Mouse (Mus musculus) heart, embryonic 14.5 days (tissue): ENCODE measurements at regions not wholly inside any gene's neighbourhood (a gene's known extent, or its start where the extent isn't known, plus 50 kb on each side); places are given as distances from the start of the nearest gene placed in this dataset.

Experiments used
- ATAC-seq: fragments of 200-750 bp; cut with Nextera tagmentation; 2 replicates; pipeline ENCODE4 v1.8.0; 2017; ENCODE audit warnings: low read depth, moderate TSS enrichment; ENCODE audit not compliant: insufficient number of reproducible peaks, insufficient read depth, low FRiP score
- H3K27ac ChIP-seq, 2 experiments: fragments of 200-500 bp in 1 of 2; fragments of 300-500 bp in 1 of 2; sonication (generic) in 1 of 2; replicated peaks in 1 of 2; 2 replicates each; pipeline ENCODE4 v1.5.1; 2012 to 2014; ENCODE audit warnings: low read depth in 2 of 2, low read length in 2 of 2, control low read depth in 1 of 2, mild to moderate bottlenecking in 1 of 2, mixed read lengths in 1 of 2; ENCODE audit not compliant: control insufficient read depth in 1 of 2, insufficient read depth in 1 of 2
- H3K27me3 ChIP-seq: fragments of 300-500 bp; sonication (generic); 2 replicates; pipeline ENCODE4 v1.6.1; 2014; ENCODE audit warnings: mild to moderate bottlenecking, low read length, control low read depth; ENCODE audit not compliant: control insufficient read depth, insufficient read depth
- H3K36me3 ChIP-seq: fragments of 300-500 bp; sonication (generic); 2 replicates; pipeline ENCODE4 v1.6.1; 2014; ENCODE audit warnings: mild to moderate bottlenecking, control low read depth, low read length, mixed read lengths; ENCODE audit not compliant: control insufficient read depth, insufficient read depth
- H3K4me1 ChIP-seq, 2 experiments: fragments of 200-500 bp in 1 of 2; fragments of 300-500 bp in 1 of 2; sonication (generic) in 1 of 2; 2 replicates each; pipeline ENCODE4 v1.6.1; 2012 to 2014; ENCODE audit warnings: low read length in 2 of 2, control low read depth in 1 of 2, mixed read lengths in 1 of 2; ENCODE audit not compliant: control insufficient read depth in 2 of 2, insufficient read depth in 2 of 2
- H3K4me2 ChIP-seq: fragments of 300-500 bp; sonication (generic); 2 replicates; pipeline ENCODE4 v1.6.1; 2014; ENCODE audit warnings: mild to moderate bottlenecking, low read length
- H3K4me3 ChIP-seq, 2 experiments: fragments of 200-500 bp in 1 of 2; fragments of 300-500 bp in 1 of 2; sonication (generic) in 1 of 2; 2 replicates each; pipeline ENCODE4 v1.5.1; 2012 to 2014; ENCODE audit warnings: low read length in 2 of 2, mild to moderate bottlenecking in 2 of 2, control low read depth in 1 of 2, low read depth in 1 of 2, moderate library complexity in 1 of 2; ENCODE audit not compliant: control insufficient read depth in 1 of 2, insufficient read depth in 1 of 2
- H3K9ac ChIP-seq: fragments of 300-500 bp; sonication (generic); 2 replicates; pipeline ENCODE4 v1.6.1; 2014; ENCODE audit warnings: mild to moderate bottlenecking, low read length
- H3K9me3 ChIP-seq: fragments of 300-500 bp; sonication (generic); 2 replicates; pipeline ENCODE4 v1.6.1; 2016; ENCODE audit warnings: low read length, control low read depth; ENCODE audit not compliant: control insufficient read depth
- WGBS: fragments of 180-500 bp; shearing (Covaris S2); extraction: QIAGEN DNeasy Blood & Tissue Kit; methylation state at CpG from one replicate; pipeline ENCODE4 v1.1.7; 2014; 5-methylcytosine and 5-hydroxymethylcytosine counted together

DNA sequence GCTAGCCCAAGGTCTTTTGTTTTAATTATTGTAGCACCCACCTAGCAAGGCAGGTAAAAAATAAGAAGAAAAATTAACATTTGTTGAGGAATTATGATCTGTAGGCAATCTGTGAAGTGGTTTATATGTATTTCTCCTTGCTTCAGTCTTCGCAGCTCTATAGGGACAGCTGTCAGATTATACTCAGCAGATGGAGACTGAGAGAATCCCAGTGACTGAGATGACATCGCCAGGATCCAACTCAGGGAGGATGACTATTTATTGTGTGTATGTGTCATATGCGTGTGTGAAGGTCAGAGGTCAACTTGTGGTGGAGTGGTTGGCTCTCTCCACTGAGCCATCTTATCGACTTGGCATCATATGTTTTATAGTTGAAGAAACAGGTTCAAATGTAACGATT is 362.0 kb upstream of the Chd6 start:
- Histone ChIP-seq H3K4me2 (no peak overlapping the region), H3K9ac (no peak overlapping the region), H3K27ac (no peak overlapping the region), H3K36me3 (no peaks in the 10 kb centered on the region), H3K4me1 (no peaks in the 10 kb centered on the region), H3K27me3 (no peaks in the 10 kb centered on the region), H3K9me3 (no peaks in the 10 kb centered on the region), H3K4me3 (no peak overlapping the region)
- no peak for ATAC-seq
- WGBS, result 77% methylated on average over 5 of the region's 5 CpGs

DNA sequence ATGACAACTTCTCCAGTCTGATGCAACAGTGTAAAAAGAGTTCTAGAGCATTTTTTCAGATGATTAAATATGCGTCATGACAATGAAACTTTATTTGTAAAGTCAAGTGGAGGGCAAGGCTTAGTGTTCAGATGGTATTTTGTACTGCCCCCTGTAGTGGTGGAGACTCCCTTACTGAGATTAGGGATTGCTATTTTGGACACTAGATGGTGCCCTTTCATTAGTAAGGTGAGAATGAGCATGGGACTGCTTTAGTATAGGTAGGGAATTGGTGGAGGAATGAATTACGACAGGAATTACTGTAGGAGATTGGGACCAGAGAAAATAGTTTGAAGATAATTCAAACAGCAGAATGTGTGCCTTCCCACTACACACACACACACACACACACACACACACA is 361.1 kb upstream of the Chd6 start:
- no peak overlapping the region for H3K4me2 ChIP-seq
- WGBS, result 26% methylated on average over 2 of the region's 2 CpGs
- H3K36me3 ChIP-seq, result no peaks in the 10 kb centered on the region
- ATAC-seq, result no peak
- H3K9ac ChIP-seq, result no peak overlapping the region
- H3K4me1 ChIP-seq, result no peaks in the 10 kb centered on the region
- no peaks in the 10 kb centered on the region for H3K27me3 ChIP-seq
- H3K4me3 ChIP-seq, result no peak overlapping the region
- no peaks in the 10 kb centered on the region for H3K9me3 ChIP-seq
- H3K27ac ChIP-seq, result no peak overlapping the region

GRCm38 (mm10) chr2:161467035-161467434 is 358.2 kb upstream of the Chd6 start:
- Histone ChIP-seq H3K27ac (no peak overlapping the region), H3K9me3 (no peaks in the 10 kb centered on the region; the same call in 1 of the 2 replicates), H3K4me2 (no peak overlapping the region), H3K36me3 (no peaks in the 10 kb centered on the region), H3K27me3 (no peaks in the 10 kb centered on the region), H3K4me1 (no peaks in the 10 kb centered on the region), H3K4me3 (no peak overlapping the region), H3K9ac (no peak overlapping the region)
- ATAC-seq, result no peak
- WGBS, result 61% methylated on average over 1 of the region's 1 CpGs

- Histone ChIP-seq H3K4me1 (no peaks in the 10 kb centered on the region), H3K4me2 (no peak overlapping the region), H3K27ac (no peak overlapping the region), H3K27me3 (no peaks in the 10 kb centered on the region), H3K9ac (no peak overlapping the region), H3K4me3 (no peak overlapping the region), H3K9me3 (no peaks in the 10 kb centered on the region; the same call in 1 of the 2 replicates), H3K36me3 (no peaks in the 10 kb centered on the region)
- WGBS, result 73% methylated on average over 4 of the region's 4 CpGs
- no peak for ATAC-seq
Observed at GRCm38 (mm10) chr2:161460600-161460999, 351.7 kb upstream of the Chd6 start.

GRCm38 (mm10) chr2:161454466-161454865 is 345.6 kb upstream of the Chd6 start:
- WGBS, result 68% methylated on average over 6 of the region's 6 CpGs
- H3K9me3 ChIP-seq, result no peaks in the 10 kb centered on the region
- H3K36me3 ChIP-seq, result no peaks in the 10 kb centered on the region
- no peaks in the 10 kb centered on the region for H3K4me1 ChIP-seq
- H3K9ac ChIP-seq, result no peak overlapping the region
- H3K4me3 ChIP-seq, result no peak overlapping the region
- no peak for ATAC-seq
- no peak overlapping the region for H3K4me2 ChIP-seq
- H3K27me3 ChIP-seq, result no peaks in the 10 kb centered on the region
- no peak overlapping the region for H3K27ac ChIP-seq

DNA sequence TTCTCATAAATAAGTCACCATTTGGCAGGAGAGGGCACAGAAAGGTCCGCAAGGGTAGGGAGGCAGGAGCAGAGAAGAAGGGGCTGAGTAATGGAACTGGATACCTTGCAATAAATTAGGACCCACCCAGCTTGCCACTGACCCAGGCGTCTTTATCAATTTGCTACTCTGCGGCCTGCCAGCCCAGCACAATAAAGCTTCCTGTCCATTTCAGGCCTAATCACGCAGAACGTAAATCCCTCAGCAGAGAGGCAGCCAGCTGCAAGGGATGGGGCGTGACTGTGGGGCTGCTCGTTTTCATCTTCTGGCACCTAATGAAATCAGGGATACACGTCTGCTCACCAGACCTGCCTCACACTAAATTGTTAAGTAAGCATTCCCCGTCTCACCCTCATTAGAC is 324.9 kb upstream of the Chd6 start:
- H3K36me3 ChIP-seq, result no peaks in the 10 kb centered on the region
- no peaks in the 10 kb centered on the region; the same call in 1 of the 2 replicates for H3K9me3 ChIP-seq
- H3K4me2 ChIP-seq, result no peak overlapping the region
- no peak overlapping the region for H3K27ac ChIP-seq
- no peaks in the 10 kb centered on the region for H3K27me3 ChIP-seq
- WGBS, result 61% methylated on average over 9 of the region's 9 CpGs
- no peak overlapping the region for H3K9ac ChIP-seq
- no peak for ATAC-seq
- H3K4me1 ChIP-seq, result no peaks in the 10 kb centered on the region
- no peak overlapping the region for H3K4me3 ChIP-seq

GRCm38 (mm10) chr2:161429294-161429693 is 320.4 kb upstream of the Chd6 start:
- no peak overlapping the region for H3K4me3 ChIP-seq
- WGBS, result 18% methylated on average over 3 of the region's 3 CpGs
- no peak overlapping the region for H3K4me2 ChIP-seq
- H3K9ac ChIP-seq, result no peak overlapping the region
- no peaks in the 10 kb centered on the region for H3K36me3 ChIP-seq
- no peaks in the 10 kb centered on the region for H3K27me3 ChIP-seq
- H3K9me3 ChIP-seq, result no peaks in the 10 kb centered on the region; the same call in 1 of the 2 replicates
- H3K27ac ChIP-seq, result no peak overlapping the region
- H3K4me1 ChIP-seq, result no peaks in the 10 kb centered on the region
- no peak for ATAC-seq

DNA sequence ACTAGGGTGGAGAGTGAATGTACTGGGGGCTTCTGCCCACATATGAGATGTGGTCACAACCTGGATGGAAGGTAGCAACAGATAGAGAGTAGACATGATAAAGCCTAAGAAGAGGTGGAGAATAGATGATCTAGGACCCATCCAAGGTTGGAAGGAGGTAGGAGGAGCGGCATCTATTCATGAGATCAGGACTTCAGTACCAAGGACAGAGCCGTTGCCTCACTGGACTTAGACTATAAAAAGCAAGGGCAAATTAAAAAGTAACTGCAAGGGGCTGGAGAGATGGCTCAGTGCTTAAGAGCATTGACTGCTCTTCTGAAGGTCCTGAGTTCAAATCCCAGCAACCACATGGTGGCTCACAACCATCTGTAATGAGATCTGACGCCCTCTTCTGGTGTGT is 316.7 kb upstream of the Chd6 start:
- no peak overlapping the region for H3K27ac ChIP-seq

More for the DNA sequence above, 316.7 kb upstream of the Chd6 start:
- Histone ChIP-seq H3K4me2 (no peak overlapping the region), H3K9ac (no peak overlapping the region), H3K9me3 (no peaks in the 10 kb centered on the region), H3K4me3 (no peak overlapping the region), H3K4me1 (no peaks in the 10 kb centered on the region), H3K36me3 (no peaks in the 10 kb centered on the region), H3K27me3 (no peaks in the 10 kb centered on the region)
- ATAC-seq, result no peak
- 32% methylated on average over 3 of the region's 3 CpGs for WGBS
